Mouse (Mus musculus): ENCODE results near the gene Pole.

DNA sequence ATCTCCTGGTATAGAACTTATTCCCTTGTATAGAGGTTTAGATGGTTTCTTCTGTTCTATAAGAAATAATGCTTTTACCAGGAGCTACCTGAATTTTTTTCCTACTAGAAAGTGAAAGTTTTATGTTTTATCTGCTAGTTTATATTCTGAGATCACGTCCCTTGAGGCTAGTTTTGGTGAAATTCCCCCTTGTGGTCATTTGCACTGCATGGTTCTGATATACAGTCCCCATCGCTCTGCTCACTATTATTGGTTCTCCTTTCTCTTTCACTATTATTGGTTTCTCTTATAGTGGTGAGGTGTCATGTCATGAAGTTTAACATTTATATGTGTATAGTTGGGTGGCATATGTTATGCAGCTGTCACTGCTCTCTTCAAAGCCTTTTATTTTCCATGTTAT lies 14.5 kb downstream of the Pole start:
- TF ChIP-seq CTCF (IDR thresholded peaks at IDR 0.05; ENCODE audit: low read depth) (no peak), EP300 (optimal IDR thresholded peaks at IDR 0.05) (no peak)

Measured in stomach, postnatal 0 days (tissue).